Mouse (Mus musculus) cortical plate, adult 2 months (tissue): ENCODE data around the gene AI661453.

Experiments used
- CTCF ChIP-seq: fragments of 200-500 bp; IDR thresholded peaks from 2 replicates; pipeline ENCODE4 v1.5.1; 2011; ENCODE audit warnings: mild to moderate bottlenecking, control low read depth, low read length; ENCODE audit not compliant: insufficient read depth; ENCODE audit errors: extremely low read depth
- POLR2A ChIP-seq: fragments of 200-500 bp; IDR thresholded peaks from 2 replicates; pipeline ENCODE4 v1.6.1; 2011; ENCODE audit warnings: mild to moderate bottlenecking, low read length, control low read depth; ENCODE audit not compliant: insufficient read depth; ENCODE audit errors: extremely low read depth

- TF ChIP-seq CTCF (no peak), POLR2A (no peak)
These were observed 65.1 kb downstream of the AI661453 start for GRCm38 (mm10) chr17:47501531-47501930.
